Mouse (Mus musculus) testis, adult 2 months (tissue): ENCODE data around the gene Methig1.

ENCODE experiments used
- CTCF ChIP-seq: fragments of 200-500 bp; IDR thresholded peaks from 2 replicates; pipeline ENCODE4 v1.5.1; 2012; ENCODE audit warnings: low read depth, mild to moderate bottlenecking, inconsistent platforms, low read length, moderate library complexity; ENCODE audit not compliant: control insufficient read depth, insufficient read depth, insufficient replicate concordance
- POLR2A ChIP-seq: fragments of 200-500 bp; IDR thresholded peaks from 2 replicates; pipeline ENCODE4 v1.6.1; 2012; ENCODE audit warnings: low read depth, mild to moderate bottlenecking, inconsistent platforms, low read length, moderate library complexity; ENCODE audit not compliant: control insufficient read depth

GRCm38 (mm10) chr15:100321134-100321533 lies 31.8 kb upstream of the Methig1 start:
- TF ChIP-seq POLR2A (no peak), CTCF (no peak; the same call in 1 of the 2 replicates)
